Mouse (Mus musculus) neural tube, embryonic 12.5 days (tissue): Measurements from ENCODE around the gene Aida. TPM values are rescaled to one million over a fixed set of nuclear protein-coding genes. Genes with fewer than 3 reads are reported as not detected.
"Not testable (repeated sequence)": the region's sequence is repeated elsewhere in the genome, so short reads cannot be mapped to it uniquely, and the experiment has no call there.

Source experiments
- ATAC-seq: fragments of 200-750 bp; cut with Nextera tagmentation; 2 replicates; pipeline ENCODE4 v1.8.0; 2017; ENCODE audit warnings: low read depth, mild to moderate bottlenecking, moderate TSS enrichment, moderate library complexity; ENCODE audit not compliant: low FRiP score
- H3K27ac ChIP-seq: fragments of 300-500 bp; sonication (generic); 2 replicates; pipeline ENCODE4 v1.5.1; 2016
- H3K27me3 ChIP-seq: fragments of 300-500 bp; sonication (generic); replicated peaks from 2 replicates; pipeline ENCODE4 v1.6.1; 2016; ENCODE audit warnings: mild to moderate bottlenecking
- H3K36me3 ChIP-seq: fragments of 300-500 bp; sonication (generic); 2 replicates; pipeline ENCODE4 v1.6.1; 2016; ENCODE audit warnings: mild to moderate bottlenecking
- H3K4me1 ChIP-seq: fragments of 300-500 bp; sonication (generic); 2 replicates; pipeline ENCODE4 v1.6.1; 2016
- H3K4me2 ChIP-seq: fragments of 300-500 bp; sonication (generic); replicated peaks from 2 replicates; pipeline ENCODE4 v1.6.1; 2016; ENCODE audit warnings: mild to moderate bottlenecking
- H3K4me3 ChIP-seq: fragments of 300-500 bp; sonication (generic); 2 replicates; pipeline ENCODE4 v1.5.1; 2016
- H3K9ac ChIP-seq: fragments of 300-500 bp; sonication (generic); 2 replicates; pipeline ENCODE4 v1.6.1; 2016; ENCODE audit warnings: mild to moderate bottlenecking
- H3K9me3 ChIP-seq: fragments of 300-500 bp; sonication (generic); 2 replicates; pipeline ENCODE4 v1.6.1; 2016; ENCODE audit warnings: mild to moderate bottlenecking
- WGBS: fragments of 180-500 bp; shearing (Covaris S2); methylation state at CpG from one replicate; pipeline ENCODE4 v1.1.7; 2016; 5-methylcytosine and 5-hydroxymethylcytosine counted together
- polyA plus RNA-seq: library from polyadenylated mRNA; unstranded; fragments of >200 nt; fragmentation: Nextera tagmentation; extraction: Ambion mirVana; gene quantifications from 2 replicates; pipeline ENCODE4 v1.2.1, GENCODE M21; 2016

Aida gene
- polyA plus RNA-seq, 1 experiment from 2014 or later: 68.8 TPM

DNA sequence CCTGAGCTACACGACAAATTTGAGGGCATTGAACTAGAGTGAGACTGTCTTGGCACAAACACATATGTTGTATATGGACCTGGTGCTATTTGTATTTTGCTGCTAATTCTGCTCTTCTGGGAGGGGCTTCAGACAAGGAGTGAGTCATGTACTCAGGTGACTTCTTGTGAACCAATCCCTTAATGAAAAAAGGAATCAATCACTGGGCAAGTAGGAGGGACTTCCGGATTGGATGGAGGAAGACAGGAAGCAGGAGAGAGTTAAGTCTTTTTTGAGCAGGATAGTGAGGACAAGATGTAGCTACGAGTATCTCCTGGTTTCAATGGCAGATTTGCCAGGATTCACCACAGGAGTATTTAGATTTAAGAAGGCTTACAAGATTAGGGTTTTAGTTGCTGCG lies 6.8 kb upstream of the Aida start:
- WGBS: 91% methylated on average over 4 of the region's 4 CpGs
- H3K4me3 ChIP-seq: no peak overlapping the region
- no peak overlapping the region for H3K4me2 ChIP-seq
- H3K27me3 ChIP-seq: no peaks in the 10 kb centered on the region
- H3K36me3 ChIP-seq: peaks cover 74% of the 10 kb centered on the region
- H3K9me3 ChIP-seq: no peaks in the 10 kb centered on the region
- no peak overlapping the region for H3K9ac ChIP-seq
- no peak overlapping the region for H3K27ac ChIP-seq
- ATAC-seq: no peak
- H3K4me1 ChIP-seq: no peaks in the 10 kb centered on the region

DNA sequence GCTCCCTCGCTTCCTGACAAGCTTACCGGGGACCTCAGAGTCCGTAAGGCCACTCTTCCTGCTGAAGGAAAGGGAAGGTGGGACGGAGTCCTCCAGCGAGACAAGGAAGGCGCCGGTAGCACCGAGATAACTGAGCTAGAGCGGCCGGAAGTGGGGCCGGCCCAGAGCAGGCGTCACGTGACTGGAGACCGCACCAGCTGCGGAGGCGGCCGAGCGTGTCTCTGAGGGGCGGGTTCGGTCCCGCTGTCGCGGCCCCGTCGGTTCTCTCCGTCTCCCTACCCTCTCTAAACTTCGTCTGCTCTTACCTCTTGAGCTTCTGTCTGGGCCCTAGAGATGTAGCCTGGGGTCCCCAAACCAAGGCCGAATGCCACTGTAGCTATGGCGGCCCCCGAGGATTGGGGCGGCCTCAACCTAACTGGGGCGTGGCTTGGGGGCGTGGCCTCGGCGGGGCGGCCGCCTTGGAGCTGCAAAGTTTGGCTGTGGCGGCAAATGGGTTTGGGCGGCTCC lies 540 bp downstream of the Aida start, which contains the start of gene Brox:
Brox (minus strand) TSS at position 393 of the 507 bp plus-strand sequence.
- WGBS: under 1% methylated on average over 39 of the region's 39 CpGs
- H3K9me3 ChIP-seq: no peaks in the 10 kb centered on the region
- H3K4me1 ChIP-seq: no peaks in the 10 kb centered on the region
- no peaks in the 10 kb centered on the region for H3K27me3 ChIP-seq
- H3K36me3 ChIP-seq: 0 out of 2 replicates have a peak, but pooled peaks cover 14% of the 10 kb centered on the region
- no peak within 1 kb of the TSS for H3K27ac ChIP-seq
- H3K4me2 ChIP-seq: peak within 1 kb of the TSS; percentile 60
- H3K4me3 ChIP-seq: peak within 1 kb of the TSS; percentile 49
- peak; percentile 92 for ATAC-seq
- H3K9ac ChIP-seq: peak within 1 kb of the TSS; percentile 49

DNA sequence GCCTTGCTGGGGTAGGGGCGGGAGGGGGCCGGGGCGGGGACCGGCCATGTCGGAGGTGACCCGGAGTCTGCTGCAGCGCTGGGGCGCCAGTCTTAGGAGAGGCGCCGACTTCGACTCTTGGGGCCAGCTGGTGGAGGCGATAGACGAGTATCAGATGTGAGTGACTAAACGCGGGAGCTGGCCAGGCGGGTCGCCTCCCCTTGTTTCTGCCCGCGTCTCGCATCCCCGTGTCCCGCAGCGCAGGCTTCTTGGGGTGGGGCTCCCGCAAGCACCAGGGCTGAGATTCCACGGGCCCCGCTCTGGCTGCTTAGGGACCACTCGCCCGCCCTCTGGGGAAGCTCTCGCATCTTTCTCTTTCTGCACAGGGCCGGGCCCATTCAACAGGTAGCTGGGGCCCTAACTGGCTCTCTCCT lies 1.1 kb downstream of the Aida start:
- H3K9me3 ChIP-seq: no peaks in the 10 kb centered on the region

DNA sequence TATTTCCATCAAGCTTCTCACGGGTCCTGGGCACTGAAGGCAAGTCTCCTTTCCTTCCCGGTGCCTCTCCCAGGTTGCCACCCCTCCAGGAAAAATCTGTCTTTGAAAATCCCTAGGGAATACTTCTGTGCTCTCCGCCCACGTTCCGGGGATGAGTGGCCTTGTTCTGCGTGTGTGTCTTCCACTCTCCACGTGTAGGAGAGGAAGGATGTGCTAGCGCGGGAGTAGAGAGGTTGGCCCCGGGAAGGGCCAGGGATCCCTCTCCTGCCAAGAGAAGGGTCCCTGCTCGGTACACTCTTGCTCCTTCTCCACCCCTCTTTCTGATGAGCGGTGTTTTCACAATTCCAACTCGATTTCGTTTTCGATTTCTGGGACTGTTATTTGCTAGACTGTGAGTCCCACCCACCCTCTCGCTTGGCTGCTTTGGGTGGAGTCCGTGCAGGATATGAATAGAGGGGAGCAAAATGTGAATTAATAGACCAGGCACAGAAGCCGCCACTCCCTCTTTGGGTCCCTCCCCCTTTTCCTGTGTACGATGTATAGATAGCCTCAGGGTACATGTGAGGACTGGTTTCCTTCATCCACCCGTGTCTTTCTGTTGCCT lies 1.6 kb downstream of the Aida start:
- Histone ChIP-seq H3K27me3 (no peaks in the 10 kb centered on the region), H3K36me3 (0 out of 2 replicates have a peak, but pooled peaks cover 6% of the 10 kb centered on the region), H3K4me2 (peak overlapping the region; percentile 60), H3K9ac (peak overlapping the region; percentile 33), H3K4me3 (peak overlapping the region; percentile 49), H3K4me1 (no peaks in the 10 kb centered on the region), H3K27ac (no peak overlapping the region), H3K9me3 (no peaks in the 10 kb centered on the region)
- ATAC-seq: no peak
- 1% methylated on average over 20 of the region's 20 CpGs for WGBS

More for the DNA sequence above, 1.1 kb downstream of the Aida start:
- ATAC-seq: peak; percentile 46
- Histone ChIP-seq H3K27ac (no peak overlapping the region), H3K4me2 (peak overlapping the region; percentile 60), H3K36me3 (0 out of 2 replicates have a peak, but pooled peaks cover 8% of the 10 kb centered on the region), H3K9ac (peak overlapping the region; percentile 33), H3K27me3 (no peaks in the 10 kb centered on the region), H3K4me3 (peak overlapping the region; percentile 49), H3K4me1 (no peaks in the 10 kb centered on the region)
- 1% methylated on average over 30 of the region's 30 CpGs for WGBS

DNA sequence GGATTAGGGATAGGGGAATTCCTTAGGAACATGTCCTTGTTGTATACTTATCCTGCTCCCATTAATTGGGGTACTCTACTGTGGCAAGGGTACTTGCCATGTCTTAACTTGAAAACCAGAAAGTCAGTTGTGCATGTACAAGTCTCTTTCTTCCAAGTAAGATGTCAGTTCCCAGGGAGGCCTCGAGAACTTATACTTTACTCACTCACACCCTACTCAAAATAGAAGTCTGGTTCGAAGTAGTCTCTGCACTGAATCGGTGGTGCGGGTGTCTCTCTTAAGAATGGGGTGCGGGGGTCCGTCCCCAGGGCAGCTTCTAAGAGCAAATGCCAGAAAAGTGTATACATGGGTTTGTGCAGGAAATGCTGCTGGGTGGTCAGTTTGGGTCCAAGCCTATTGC lies 2.8 kb downstream of the Aida start:
- no peak overlapping the region for H3K9ac ChIP-seq
- H3K27me3 ChIP-seq: no peaks in the 10 kb centered on the region
- no peaks in the 10 kb centered on the region for H3K4me1 ChIP-seq
- H3K27ac ChIP-seq: no peak overlapping the region
- 88% methylated on average over 6 of the region's 6 CpGs for WGBS
- no peak overlapping the region for H3K4me2 ChIP-seq
- H3K9me3 ChIP-seq: no peaks in the 10 kb centered on the region
- no peaks in the 10 kb centered on the region for H3K36me3 ChIP-seq
- ATAC-seq: no peak
- no peak overlapping the region for H3K4me3 ChIP-seq

DNA sequence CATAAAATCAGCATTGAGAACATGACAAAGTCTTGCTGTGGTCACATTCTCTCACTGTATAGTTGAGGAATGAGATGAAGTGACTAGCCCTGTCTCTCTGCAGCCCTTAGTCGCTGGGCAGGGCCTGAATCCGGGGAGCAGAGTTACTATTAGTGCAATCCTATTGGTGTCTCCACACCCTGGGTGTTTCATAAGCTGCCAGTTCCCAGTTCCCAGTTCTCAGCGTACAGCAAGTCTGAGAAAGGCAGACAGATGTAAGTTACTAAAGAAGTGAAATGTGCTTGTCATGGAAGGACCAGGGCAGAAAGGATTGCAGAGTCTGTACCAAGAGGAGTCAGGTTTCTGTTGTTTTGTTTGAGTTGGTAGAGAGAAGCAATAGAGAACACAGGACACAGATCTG lies 11.2 kb downstream of the Aida start:
- ATAC-seq: no peak
- Histone ChIP-seq H3K27ac (no peak overlapping the region), H3K9me3 (no peaks in the 10 kb centered on the region), H3K4me1 (no peaks in the 10 kb centered on the region), H3K9ac (no peak overlapping the region), H3K36me3 (peaks cover 13% of the 10 kb centered on the region; the same call in 1 of the 2 replicates), H3K4me3 (no peak overlapping the region), H3K4me2 (no peak overlapping the region), H3K27me3 (no peaks in the 10 kb centered on the region)
- WGBS: 86% methylated on average over 3 of the region's 3 CpGs

DNA sequence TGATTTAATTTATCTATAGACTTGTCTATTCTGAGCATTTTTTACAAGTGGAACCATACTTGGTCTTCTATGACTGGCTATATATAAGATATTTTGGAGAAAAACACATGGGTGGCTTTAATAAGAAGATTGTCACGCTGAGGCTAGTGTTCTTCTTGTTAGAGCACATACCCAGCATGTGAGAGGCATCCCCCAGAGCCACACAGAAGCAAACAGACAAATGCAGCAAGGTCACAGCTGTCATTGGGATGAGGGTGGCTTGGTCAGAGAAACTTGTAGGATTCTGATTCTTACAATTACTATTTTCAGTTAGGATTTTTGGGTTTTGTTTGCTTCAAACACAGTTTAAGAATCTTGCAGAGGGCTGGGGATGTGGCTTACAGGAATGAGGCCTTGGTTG lies 12.1 kb downstream of the Aida start:
- peaks cover 18% of the 10 kb centered on the region; the same call in 1 of the 2 replicates for H3K36me3 ChIP-seq
- no peak overlapping the region for H3K9ac ChIP-seq
- H3K4me3 ChIP-seq: no peak overlapping the region
- no peaks in the 10 kb centered on the region for H3K27me3 ChIP-seq
- WGBS: 94% methylated on average over 1 of the region's 1 CpGs
- ATAC-seq: no peak
- H3K4me2 ChIP-seq: no peak overlapping the region
- H3K27ac ChIP-seq: no peak overlapping the region
- no peaks in the 10 kb centered on the region for H3K4me1 ChIP-seq
- H3K9me3 ChIP-seq: no peaks in the 10 kb centered on the region

DNA sequence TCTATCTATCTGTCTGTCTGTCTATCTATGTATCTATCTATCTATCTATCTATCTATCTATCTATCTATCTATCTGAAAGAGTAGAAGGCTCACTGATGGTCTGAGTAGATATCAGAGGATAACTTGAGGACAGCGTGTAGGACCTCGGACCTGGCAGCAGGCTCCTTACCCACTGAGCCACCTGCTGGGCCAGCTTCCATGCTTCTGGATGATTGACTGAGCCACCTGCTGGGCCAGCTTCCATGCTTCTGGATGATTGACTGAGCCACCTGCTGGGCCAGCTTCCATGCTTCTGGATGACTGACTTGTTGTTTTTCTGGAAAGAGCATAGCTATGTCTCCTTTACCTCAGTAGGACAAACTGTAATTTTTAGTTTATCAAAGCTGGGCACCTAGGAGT lies 13.2 kb downstream of the Aida start:
- WGBS: 65% methylated on average over 2 of the region's 2 CpGs
- H3K27me3 ChIP-seq, H3K4me3 ChIP-seq, H3K4me1 ChIP-seq, ATAC-seq, H3K9me3 ChIP-seq, H3K27ac ChIP-seq, H3K9ac ChIP-seq, H3K4me2 ChIP-seq: not testable (repeated sequence)
- H3K36me3 ChIP-seq: peaks cover 26% of the 10 kb centered on the region

DNA sequence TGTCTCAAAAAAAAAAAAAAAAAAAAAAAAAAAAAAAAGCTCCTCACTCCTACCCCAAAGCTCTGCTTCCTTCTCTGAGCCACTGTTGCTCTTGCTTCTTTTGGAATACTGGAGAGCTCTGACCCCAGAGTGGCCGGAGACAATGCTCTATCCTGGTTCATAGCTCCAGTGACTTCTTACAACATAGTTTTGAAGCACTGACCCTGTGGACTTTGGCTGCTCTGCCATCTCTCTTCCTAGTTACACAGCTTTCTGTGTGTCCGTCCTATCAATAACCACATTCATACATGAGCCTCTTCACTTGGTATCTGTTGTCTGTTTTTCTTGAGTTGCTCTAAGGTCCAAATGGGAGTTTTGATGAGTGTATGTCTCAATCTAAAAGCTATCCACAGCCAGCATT lies 15.7 kb downstream of the Aida start:
- Histone ChIP-seq H3K9me3 (no peaks in the 10 kb centered on the region), H3K4me3 (no peak overlapping the region), H3K4me2 (no peak overlapping the region), H3K27ac (no peak overlapping the region), H3K4me1 (no peaks in the 10 kb centered on the region), H3K27me3 (no peaks in the 10 kb centered on the region), H3K9ac (no peak overlapping the region), H3K36me3 (peaks cover 48% of the 10 kb centered on the region)
- ATAC-seq: no peak
- 91% methylated on average over 2 of the region's 2 CpGs for WGBS

DNA sequence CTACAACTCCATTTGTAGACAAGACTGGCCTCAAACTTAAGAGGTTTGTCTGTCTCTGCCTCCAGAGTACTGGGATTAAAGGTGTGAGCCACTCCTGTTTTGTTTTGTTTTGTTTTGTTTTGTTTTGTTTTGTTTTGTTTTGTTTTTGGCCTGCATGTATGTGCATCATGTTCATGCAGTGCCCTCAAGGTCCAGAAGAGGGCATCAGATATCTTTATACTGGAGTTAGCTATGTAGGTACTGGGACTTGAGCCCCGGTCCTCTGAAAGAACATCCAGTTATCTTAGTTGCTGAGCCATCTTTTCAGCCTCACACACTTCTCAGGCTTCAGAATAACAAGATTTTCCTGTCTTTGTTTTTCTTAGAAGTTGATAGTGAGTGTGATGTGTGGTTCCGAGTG lies 19.4 kb downstream of the Aida start:
- H3K9ac ChIP-seq: no peak overlapping the region
- no peak for ATAC-seq
- no peaks in the 10 kb centered on the region for H3K9me3 ChIP-seq
- 92% methylated on average over 2 of the region's 2 CpGs for WGBS
- H3K4me2 ChIP-seq: no peak overlapping the region
- H3K4me1 ChIP-seq: no peaks in the 10 kb centered on the region
- no peaks in the 10 kb centered on the region for H3K27me3 ChIP-seq
- H3K4me3 ChIP-seq: no peak overlapping the region
- H3K36me3 ChIP-seq: peaks cover 65% of the 10 kb centered on the region
- H3K27ac ChIP-seq: no peak overlapping the region

DNA sequence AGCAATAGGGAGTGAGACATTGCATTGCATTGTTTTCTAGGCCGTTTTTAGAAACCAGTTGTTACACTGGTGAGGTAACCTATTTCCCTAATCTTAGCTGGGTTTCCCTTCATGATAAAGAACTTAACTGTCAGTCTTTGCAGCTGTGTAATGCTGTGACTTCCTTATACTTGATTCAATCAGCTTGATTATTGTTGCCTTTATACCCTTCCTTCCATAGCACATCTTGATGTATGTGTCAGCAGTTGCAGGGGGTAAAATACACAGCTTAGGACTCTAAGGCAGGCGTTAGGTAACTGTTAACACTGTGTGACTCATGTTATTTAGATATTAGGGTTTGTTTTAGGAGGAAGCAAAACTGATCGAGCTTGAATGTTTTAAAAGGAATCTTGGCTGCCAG lies 24.3 kb downstream of the Aida start:
- Histone ChIP-seq H3K4me2 (no peak overlapping the region), H3K4me1 (no peaks in the 10 kb centered on the region), H3K36me3 (peaks cover 73% of the 10 kb centered on the region), H3K9me3 (no peaks in the 10 kb centered on the region), H3K27me3 (no peaks in the 10 kb centered on the region), H3K9ac (no peak overlapping the region), H3K27ac (no peak overlapping the region), H3K4me3 (no peak overlapping the region)
- no peak for ATAC-seq
- WGBS: 84% methylated on average over 3 of the region's 3 CpGs

DNA sequence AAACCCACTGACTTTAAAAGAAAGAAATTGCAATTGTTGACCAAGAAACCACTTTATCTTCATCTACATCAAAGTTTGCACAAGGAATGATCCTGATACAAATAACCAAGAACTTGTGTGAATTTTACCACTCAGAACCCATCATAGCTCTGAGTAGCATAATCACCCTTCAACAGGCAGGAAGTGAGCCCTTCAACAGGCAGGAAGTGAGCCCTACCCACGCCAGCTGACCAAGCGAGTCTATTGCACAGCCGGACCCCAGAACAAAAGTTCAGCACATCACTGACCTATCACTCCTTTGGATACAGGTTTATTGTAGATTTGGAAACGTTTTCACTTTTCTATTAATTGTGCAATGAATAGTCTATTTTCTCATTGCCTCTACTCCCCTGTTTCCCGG lies 26.1 kb downstream of the Aida start:
- H3K4me2 ChIP-seq, H3K27ac ChIP-seq, ATAC-seq, H3K4me3 ChIP-seq, H3K27me3 ChIP-seq, H3K4me1 ChIP-seq, H3K9ac ChIP-seq, H3K9me3 ChIP-seq: not testable (repeated sequence)
- WGBS: 91% methylated on average over 5 of the region's 5 CpGs
- peaks cover 71% of the 10 kb centered on the region for H3K36me3 ChIP-seq

DNA sequence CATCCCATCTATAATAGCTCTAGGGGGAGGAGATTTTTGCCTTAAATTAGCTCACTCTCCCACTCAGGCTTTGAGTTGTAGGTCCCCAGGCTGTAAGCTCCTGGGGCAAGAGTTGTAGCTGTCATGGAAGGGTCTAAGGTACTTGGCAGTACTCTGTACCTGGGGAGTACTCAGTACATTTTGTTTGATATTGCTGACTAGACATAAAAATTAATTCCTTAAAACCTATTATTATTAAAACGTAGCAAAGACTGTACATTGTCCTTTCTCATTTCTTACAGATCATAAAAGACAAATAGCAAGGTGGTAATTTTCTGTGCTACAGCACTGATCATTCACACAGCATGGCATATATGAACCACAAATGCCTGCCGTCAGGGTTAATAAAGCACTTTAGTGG lies 27.5 kb downstream of the Aida start:
- peaks cover 75% of the 10 kb centered on the region for H3K36me3 ChIP-seq
- H3K4me2 ChIP-seq: no peak overlapping the region
- no peaks in the 10 kb centered on the region for H3K4me1 ChIP-seq
- H3K27ac ChIP-seq: no peak overlapping the region
- WGBS: 94% methylated on average over 2 of the region's 2 CpGs
- no peaks in the 10 kb centered on the region for H3K27me3 ChIP-seq
- ATAC-seq: no peak
- no peak overlapping the region for H3K4me3 ChIP-seq
- H3K9ac ChIP-seq: no peak overlapping the region
- no peaks in the 10 kb centered on the region for H3K9me3 ChIP-seq
